Mouse (Mus musculus) R1 (cell line): ENCODE data around the gene Sox5.

ENCODE experiments used
- DNase-seq: peaks from one replicate; pipeline ENCODE4 v3.0.0-alpha.2; 2018; ENCODE audit warnings: low read depth, low spot score

The Sox5 gene

GRCm38 (mm10) chr6:144659115-144660108 lies 122.4 kb downstream of the Sox5 start:
- DNase-seq: no peak

GRCm38 (mm10) chr6:144652876-144653275 lies 128.9 kb downstream of the Sox5 start:
- DNase-seq: no peak

GRCm38 (mm10) chr6:144648896-144649295 lies 132.9 kb downstream of the Sox5 start:
- DNase-seq: peak; percentile 87

- DNase-seq: peak; percentile 39
Measured at GRCm38 (mm10) chr6:144648124-144648591, 133.6 kb downstream of the Sox5 start.

- no peak for DNase-seq
Measured at GRCm38 (mm10) chr6:144646331-144646730, 135.4 kb downstream of the Sox5 start.

- no peak for DNase-seq
Measured at GRCm38 (mm10) chr6:144645796-144646195, 136.0 kb downstream of the Sox5 start.

- peak; percentile 74 for DNase-seq
Measured at GRCm38 (mm10) chr6:144644711-144645110, 137.1 kb downstream of the Sox5 start.

GRCm38 (mm10) chr6:144643601-144644000 lies 138.2 kb downstream of the Sox5 start:
- DNase-seq: no peak

- no peak for DNase-seq
Measured at GRCm38 (mm10) chr6:144641888-144642287, 139.9 kb downstream of the Sox5 start.

- no peak for DNase-seq
Measured at GRCm38 (mm10) chr6:144640591-144640990, 141.2 kb downstream of the Sox5 start.

GRCm38 (mm10) chr6:144638547-144638946 lies 143.2 kb downstream of the Sox5 start:
- no peak for DNase-seq

- no peak for DNase-seq
Measured at GRCm38 (mm10) chr6:144627539-144628115, 154.2 kb downstream of the Sox5 start.

- peak; percentile 35 for DNase-seq
Measured at GRCm38 (mm10) chr6:144621089-144621769, 160.5 kb downstream of the Sox5 start.

- DNase-seq: no peak
Measured at GRCm38 (mm10) chr6:144611383-144611791, 170.4 kb downstream of the Sox5 start.

GRCm38 (mm10) chr6:144610878-144611277 lies 170.9 kb downstream of the Sox5 start:
- DNase-seq: no peak

GRCm38 (mm10) chr6:144602883-144603282 lies 178.9 kb downstream of the Sox5 start:
- no peak for DNase-seq

GRCm38 (mm10) chr6:144600351-144600750 lies 181.4 kb downstream of the Sox5 start:
- DNase-seq: no peak

GRCm38 (mm10) chr6:144598324-144598973 lies 183.3 kb downstream of the Sox5 start:
- no peak for DNase-seq

GRCm38 (mm10) chr6:144596536-144597210 lies 185.1 kb downstream of the Sox5 start:
- no peak for DNase-seq

- no peak for DNase-seq
Measured at GRCm38 (mm10) chr6:144584854-144585253, 196.9 kb downstream of the Sox5 start.
